Mouse (Mus musculus): ENCODE results near the gene Cyp2t4. TPM values are rescaled to one million over a fixed set of nuclear protein-coding genes. Genes with fewer than 3 reads are reported as not detected.

The Cyp2t4 gene
- polyA plus RNA-seq, 1 experiment = not detected

- Histone ChIP-seq H3K4me3 (ENCODE audit: control insufficient read depth, low read depth, low read length) (no peak overlapping the region), H3K27ac (ENCODE audit: control insufficient read depth, insufficient read depth, low read depth, low read length) (no peak overlapping the region), H3K27me3 (ENCODE audit: control insufficient read depth, insufficient read depth, low read length) (no peaks in the 10 kb centered on the region), H3K36me3 (ENCODE audit: control insufficient read depth, insufficient read depth, low read length) (peaks cover 2% of the 10 kb centered on the region), H3K4me1 (ENCODE audit: control insufficient read depth, insufficient read depth, low read length) (peaks cover 14% of the 10 kb centered on the region)
- TF ChIP-seq POLR2A (IDR thresholded peaks at IDR 0.05; ENCODE audit: control insufficient read depth, low read depth, low read length) = no peak
- TF ChIP-seq CTCF (IDR thresholded peaks at IDR 0.05; ENCODE audit: control insufficient read depth, insufficient read depth, insufficient replicate concordance, low read depth, low read length) = peak; percentile 79; the same call in 1 of the 2 replicates
Measured at GRCm38 (mm10) chr7:27159882-27160281, 6.4 kb downstream of the Cyp2t4 start.

DNA sequence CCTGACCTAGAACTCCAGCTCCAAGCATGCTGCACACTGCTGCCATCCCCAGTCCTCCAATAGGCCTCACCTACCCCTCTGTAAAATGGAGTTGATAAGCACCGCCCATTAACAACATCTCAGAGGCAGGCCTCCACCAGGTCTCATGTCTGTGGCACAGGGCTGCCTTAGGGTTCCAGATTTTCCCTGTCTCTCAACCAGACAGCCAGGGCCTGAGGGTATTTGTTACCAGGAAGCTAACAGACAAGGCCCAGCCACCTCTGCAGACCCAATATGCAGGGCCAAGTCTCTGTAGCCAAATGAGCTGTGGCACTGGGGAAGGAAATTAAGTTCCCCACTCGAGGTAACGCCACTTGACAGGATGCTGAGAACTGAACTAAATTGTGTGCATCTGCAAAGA is 7.4 kb downstream of the Cyp2t4 start:
- Histone ChIP-seq H3K27me3 (ENCODE audit: control insufficient read depth, insufficient read depth, low read length) (no peaks in the 10 kb centered on the region), H3K4me1 (ENCODE audit: control insufficient read depth, insufficient read depth, low read length) (peaks cover 15% of the 10 kb centered on the region), H3K4me3 (ENCODE audit: control insufficient read depth, low read depth, low read length) (no peak overlapping the region), H3K36me3 (ENCODE audit: control insufficient read depth, insufficient read depth, low read length) (peaks cover 2% of the 10 kb centered on the region), H3K27ac (ENCODE audit: control insufficient read depth, insufficient read depth, low read depth, low read length) (no peak overlapping the region)
- TF ChIP-seq CTCF (IDR thresholded peaks at IDR 0.05; ENCODE audit: control insufficient read depth, insufficient read depth, insufficient replicate concordance, low read depth, low read length) (no peak), POLR2A (IDR thresholded peaks at IDR 0.05; ENCODE audit: control insufficient read depth, low read depth, low read length) (no peak)

- Histone ChIP-seq H3K4me3 (ENCODE audit: control insufficient read depth, low read depth, low read length) (no peak overlapping the region), H3K36me3 (ENCODE audit: control insufficient read depth, insufficient read depth, low read length) (peaks cover 2% of the 10 kb centered on the region), H3K4me1 (ENCODE audit: control insufficient read depth, insufficient read depth, low read length) (peaks cover 15% of the 10 kb centered on the region), H3K27ac (ENCODE audit: control insufficient read depth, insufficient read depth, low read depth, low read length) (no peak overlapping the region), H3K27me3 (ENCODE audit: control insufficient read depth, insufficient read depth, low read length) (no peaks in the 10 kb centered on the region)
- no peak for TF ChIP-seq CTCF (IDR thresholded peaks at IDR 0.05; ENCODE audit: control insufficient read depth, insufficient read depth, insufficient replicate concordance, low read depth, low read length)
- no peak for TF ChIP-seq POLR2A (IDR thresholded peaks at IDR 0.05; ENCODE audit: control insufficient read depth, low read depth, low read length)
Measured at GRCm38 (mm10) chr7:27161744-27162143, 8.2 kb downstream of the Cyp2t4 start.

DNA sequence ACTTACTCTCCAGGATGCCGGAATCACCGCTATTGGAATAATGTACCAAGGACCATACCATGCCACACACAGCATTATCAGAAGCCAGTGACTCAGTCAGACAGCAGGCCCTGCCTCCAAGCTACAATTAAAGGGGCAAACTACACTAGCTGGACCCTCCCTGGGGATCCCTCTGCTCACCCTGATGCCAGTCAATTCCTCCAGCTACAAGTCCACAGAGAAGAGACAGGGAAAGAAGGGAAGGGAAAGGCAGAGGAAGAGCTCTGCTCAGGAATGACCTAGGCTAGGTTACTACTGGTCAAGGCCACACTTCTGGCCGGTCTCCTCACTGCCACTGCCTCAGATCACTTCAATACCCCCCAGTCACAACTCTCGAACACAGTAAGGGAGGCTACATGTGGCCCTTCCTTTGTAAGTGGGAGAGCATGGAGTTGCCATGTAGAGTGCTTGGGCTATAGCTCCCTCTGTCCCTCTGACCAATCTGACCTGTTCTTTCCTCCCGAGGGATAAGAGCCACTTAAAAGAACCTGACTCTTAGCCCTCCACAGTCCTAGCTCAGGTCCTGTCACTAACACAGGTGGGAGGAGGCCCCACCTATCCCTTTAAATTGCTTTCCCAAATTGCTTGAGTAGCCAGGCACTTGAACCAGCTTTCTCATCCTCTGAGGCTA is 9.4 kb downstream of the Cyp2t4 start:
- Histone ChIP-seq H3K36me3 (ENCODE audit: control insufficient read depth, insufficient read depth, low read length) (peaks cover 2% of the 10 kb centered on the region), H3K27ac (ENCODE audit: control insufficient read depth, insufficient read depth, low read depth, low read length) (no peak overlapping the region), H3K27me3 (ENCODE audit: control insufficient read depth, insufficient read depth, low read length) (no peaks in the 10 kb centered on the region), H3K4me3 (ENCODE audit: control insufficient read depth, low read depth, low read length) (no peak overlapping the region), H3K4me1 (ENCODE audit: control insufficient read depth, insufficient read depth, low read length) (peaks cover 24% of the 10 kb centered on the region)
- TF ChIP-seq POLR2A (IDR thresholded peaks at IDR 0.05; ENCODE audit: control insufficient read depth, low read depth, low read length) (no peak), CTCF (IDR thresholded peaks at IDR 0.05; ENCODE audit: control insufficient read depth, insufficient read depth, insufficient replicate concordance, low read depth, low read length) (no peak)

GRCm38 (mm10) chr7:27163450-27163805 is 9.9 kb downstream of the Cyp2t4 start:
- TF ChIP-seq POLR2A (IDR thresholded peaks at IDR 0.05; ENCODE audit: control insufficient read depth, low read depth, low read length) (no peak), CTCF (IDR thresholded peaks at IDR 0.05; ENCODE audit: control insufficient read depth, insufficient read depth, insufficient replicate concordance, low read depth, low read length) (no peak)
- H3K4me1 ChIP-seq (ENCODE audit: control insufficient read depth, insufficient read depth, low read length) = peaks cover 26% of the 10 kb centered on the region
- no peaks in the 10 kb centered on the region for H3K27me3 ChIP-seq (ENCODE audit: control insufficient read depth, insufficient read depth, low read length)
- no peak overlapping the region for H3K27ac ChIP-seq (ENCODE audit: control insufficient read depth, insufficient read depth, low read depth, low read length)
- no peak overlapping the region; the same call in 1 of the 2 replicates for H3K4me3 ChIP-seq (ENCODE audit: control insufficient read depth, low read depth, low read length)
- H3K36me3 ChIP-seq (ENCODE audit: control insufficient read depth, insufficient read depth, low read length) = peaks cover 2% of the 10 kb centered on the region

GRCm38 (mm10) chr7:27164112-27164947 is 10.8 kb downstream of the Cyp2t4 start:
- Histone ChIP-seq H3K36me3 (ENCODE audit: control insufficient read depth, insufficient read depth, low read length) (peaks cover 2% of the 10 kb centered on the region), H3K27me3 (ENCODE audit: control insufficient read depth, insufficient read depth, low read length) (no peaks in the 10 kb centered on the region), H3K4me1 (ENCODE audit: control insufficient read depth, insufficient read depth, low read length) (peaks cover 27% of the 10 kb centered on the region), H3K27ac (ENCODE audit: control insufficient read depth, insufficient read depth, low read depth, low read length) (no peak overlapping the region), H3K4me3 (ENCODE audit: control insufficient read depth, low read depth, low read length) (peak overlapping the region; percentile 87)
- TF ChIP-seq POLR2A (IDR thresholded peaks at IDR 0.05; ENCODE audit: control insufficient read depth, low read depth, low read length) (no peak), CTCF (IDR thresholded peaks at IDR 0.05; ENCODE audit: control insufficient read depth, insufficient read depth, insufficient replicate concordance, low read depth, low read length) (no peak)

DNA sequence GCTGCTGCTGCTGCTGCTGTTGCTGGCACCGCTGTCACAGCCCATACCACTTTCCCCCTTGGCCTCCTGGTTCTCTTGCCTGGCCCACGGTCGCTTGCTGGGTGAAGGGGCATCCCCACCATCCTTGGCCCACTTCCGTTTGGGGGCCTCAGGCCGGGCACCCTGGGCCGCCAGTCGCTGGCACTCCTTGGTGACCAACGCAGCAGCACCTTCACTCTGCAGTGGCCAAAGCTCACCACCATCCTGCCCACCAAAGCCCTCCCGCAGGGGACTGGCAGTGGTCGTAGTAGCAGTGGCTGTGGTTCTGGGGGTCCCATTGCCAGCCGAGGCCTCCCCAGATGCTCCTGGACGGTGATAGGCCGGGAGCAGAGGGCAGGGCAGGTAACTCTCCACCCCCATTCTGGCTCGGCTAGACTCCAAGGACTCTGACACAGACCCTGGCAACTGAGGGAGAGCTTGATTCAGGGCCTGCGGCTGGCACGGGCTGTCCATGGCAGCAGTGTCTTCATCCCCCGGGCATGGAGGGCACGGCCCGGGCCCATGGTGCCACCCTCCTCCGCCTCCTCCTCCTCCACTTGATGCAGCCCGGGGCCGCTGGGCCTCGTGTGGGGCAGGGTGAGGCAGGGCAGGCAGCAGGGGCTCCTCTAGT is 11.6 kb downstream of the Cyp2t4 start:
- Histone ChIP-seq H3K36me3 (ENCODE audit: control insufficient read depth, insufficient read depth, low read length) (no peaks in the 10 kb centered on the region; the same call in none of the 2 replicates), H3K27ac (ENCODE audit: control insufficient read depth, insufficient read depth, low read depth, low read length) (peak overlapping the region; percentile 99), H3K4me1 (ENCODE audit: control insufficient read depth, insufficient read depth, low read length) (peaks cover 26% of the 10 kb centered on the region), H3K4me3 (ENCODE audit: control insufficient read depth, low read depth, low read length) (peak overlapping the region; percentile 87), H3K27me3 (ENCODE audit: control insufficient read depth, insufficient read depth, low read length) (no peaks in the 10 kb centered on the region)
- TF ChIP-seq POLR2A (IDR thresholded peaks at IDR 0.05; ENCODE audit: control insufficient read depth, low read depth, low read length) = peak; percentile 35
- TF ChIP-seq CTCF (IDR thresholded peaks at IDR 0.05; ENCODE audit: control insufficient read depth, insufficient read depth, insufficient replicate concordance, low read depth, low read length) = no peak

Data from testis, adult 2 months (tissue).